Mouse (Mus musculus) spleen, adult 2 months (tissue): Measurements from ENCODE around the gene Hs2st1. TPM values are rescaled to one million over a fixed set of nuclear protein-coding genes. Genes with fewer than 3 reads are reported as not detected.

ENCODE experiments used
- DNase-seq, 2 experiments: peaks; one replicate each; pipeline versions ENCODE4 v3.0.0 to v3.0.0-alpha.2; 2012 to 2021; ENCODE audit warnings: low spot score in 2 of 2, low read depth in 1 of 2
- H3K27ac ChIP-seq: fragments of 200-500 bp; 2 replicates; pipeline ENCODE4 v1.5.1; 2012; ENCODE audit warnings: low read length, inconsistent platforms; ENCODE audit not compliant: insufficient read depth
- H3K27me3 ChIP-seq: fragments of 200-500 bp; 2 replicates; pipeline ENCODE4 v1.6.1; 2012; ENCODE audit warnings: mild to moderate bottlenecking, moderate library complexity, low read length, inconsistent platforms; ENCODE audit not compliant: control insufficient read depth, insufficient read depth
- H3K36me3 ChIP-seq: fragments of 200-500 bp; 2 replicates; pipeline ENCODE4 v1.6.1; 2012; ENCODE audit warnings: mild to moderate bottlenecking, low read length, inconsistent platforms; ENCODE audit not compliant: control insufficient read depth, insufficient read depth
- H3K4me1 ChIP-seq: fragments of 200-500 bp; 2 replicates; pipeline ENCODE4 v1.6.1; 2011; ENCODE audit warnings: inconsistent platforms; ENCODE audit not compliant: control insufficient read depth, insufficient read depth, insufficient read length
- H3K4me3 ChIP-seq: fragments of 200-500 bp; 2 replicates; pipeline ENCODE4 v1.5.1; 2011; ENCODE audit warnings: mild to moderate bottlenecking, inconsistent platforms; ENCODE audit not compliant: insufficient read depth, insufficient read length; ENCODE audit errors: extremely low read depth
- CTCF ChIP-seq: fragments of 200-500 bp; IDR thresholded peaks from 2 replicates; pipeline ENCODE4 v1.5.1; 2011; ENCODE audit warnings: mild to moderate bottlenecking, inconsistent platforms; ENCODE audit not compliant: insufficient read depth, insufficient read length, insufficient replicate concordance; ENCODE audit errors: extremely low read depth
- POLR2A ChIP-seq: fragments of 200-500 bp; IDR thresholded peaks from 2 replicates; pipeline ENCODE4 v1.6.1; 2011; ENCODE audit warnings: low read depth, low read length, inconsistent platforms
- WGBS: fragments of 180-500 bp; shearing (Covaris S2); methylation state at CpG from one replicate; pipeline ENCODE4 v1.1.7; 2018; 5-methylcytosine and 5-hydroxymethylcytosine counted together
- polyA plus RNA-seq: library from polyadenylated mRNA; depleted of rRNA; stranded (reverse); fragments of >200 nt; gene quantifications from 2 replicates; pipeline ENCODE4 v1.2.3, GENCODE M21; 2012

Gene Hs2st1
- polyA plus RNA-seq, 1 experiment, result 1.5 TPM

- H3K27ac ChIP-seq, result peak overlapping the region; percentile 66
- WGBS, result under 1% methylated on average over 47 of the region's 47 CpGs
- no peaks in the 10 kb centered on the region for H3K27me3 ChIP-seq
- H3K4me3 ChIP-seq, result peak overlapping the region; percentile 77
- no peak for TF ChIP-seq CTCF
- TF ChIP-seq POLR2A, result no peak
- peaks cover 9% of the 10 kb centered on the region for H3K4me1 ChIP-seq
- H3K36me3 ChIP-seq, result 0 out of 2 replicates have a peak, but pooled peaks cover 2% of the 10 kb centered on the region
- peak in 1 of 2 experiments; percentile 34 for DNase-seq
Observed at GRCm38 (mm10) chr3:144569401-144569971, 495 bp downstream of the Hs2st1 start.

DNA sequence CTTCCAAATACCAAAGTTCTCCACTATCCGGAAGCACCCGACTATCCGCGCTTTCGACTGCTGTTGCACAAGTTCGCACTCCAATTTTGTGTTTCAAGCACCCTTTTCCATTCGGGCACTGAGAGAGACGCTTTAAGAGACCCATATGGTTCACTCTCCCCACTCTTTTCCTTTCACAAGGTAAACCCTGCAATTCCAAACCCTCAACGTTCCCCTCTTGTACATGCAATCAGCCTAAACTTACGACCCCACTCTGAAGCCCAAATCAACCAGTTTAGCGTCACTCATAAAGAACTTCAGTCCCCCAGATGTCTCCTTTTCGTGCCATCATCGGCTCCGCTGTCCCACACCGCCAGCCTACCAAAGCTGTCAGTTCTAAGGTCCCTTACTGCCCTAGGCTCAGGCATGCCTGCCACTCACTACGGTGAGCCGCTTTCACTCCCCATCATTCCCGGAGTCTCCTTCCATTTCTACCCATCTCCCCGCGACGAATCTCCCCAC lies 1.1 kb downstream of the Hs2st1 start:
- Histone ChIP-seq H3K4me1 (peaks cover 9% of the 10 kb centered on the region), H3K36me3 (0 out of 2 replicates have a peak, but pooled peaks cover under 1% of the 10 kb centered on the region), H3K27ac (no peak overlapping the region), H3K4me3 (peak overlapping the region; percentile 77), H3K27me3 (no peaks in the 10 kb centered on the region)
- DNase-seq, result peak in 1 of 2 experiments; percentile 4
- 2% methylated on average over 21 of the region's 21 CpGs for WGBS
- no peak for TF ChIP-seq POLR2A
- no peak for TF ChIP-seq CTCF

DNA sequence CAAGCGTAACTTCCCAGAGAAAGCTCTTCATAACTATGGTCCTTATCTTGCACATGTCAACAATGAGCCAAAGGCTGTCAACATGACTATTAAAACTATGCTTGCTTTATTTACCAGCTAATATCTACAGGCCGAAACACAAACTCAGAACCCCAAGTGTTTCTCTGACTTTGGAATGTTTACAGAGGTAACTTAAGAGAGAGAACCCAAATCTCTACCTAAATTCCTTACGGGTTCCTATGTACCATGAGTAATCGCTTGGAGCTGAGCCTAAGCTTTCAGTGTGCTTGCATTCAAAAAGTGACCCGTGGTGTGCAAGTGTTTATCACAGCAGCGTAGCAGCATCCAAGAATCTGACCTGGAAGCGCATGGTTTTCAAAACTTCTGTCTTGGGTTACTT lies 4.8 kb downstream of the Hs2st1 start:
- Histone ChIP-seq H3K27me3 (no peaks in the 10 kb centered on the region), H3K4me3 (no peak overlapping the region), H3K36me3 (no peaks in the 10 kb centered on the region), H3K27ac (no peak overlapping the region), H3K4me1 (no peaks in the 10 kb centered on the region)
- DNase-seq, result no peak
- TF ChIP-seq POLR2A, result no peak
- no peak for TF ChIP-seq CTCF
- WGBS, result 93% methylated on average over 7 of the region's 7 CpGs

- Histone ChIP-seq H3K4me1 (no peaks in the 10 kb centered on the region), H3K27me3 (no peaks in the 10 kb centered on the region), H3K27ac (no peak overlapping the region), H3K4me3 (no peak overlapping the region), H3K36me3 (no peaks in the 10 kb centered on the region)
- WGBS, result 94% methylated on average over 7 of the region's 7 CpGs
- TF ChIP-seq CTCF (no peak), POLR2A (no peak)
- DNase-seq, result no peak
Observed at GRCm38 (mm10) chr3:144563916-144564315, 6.1 kb downstream of the Hs2st1 start.

GRCm38 (mm10) chr3:144561511-144562250 lies 8.3 kb downstream of the Hs2st1 start:
- WGBS, result 38% methylated on average over 22 of the region's 22 CpGs
- Histone ChIP-seq H3K4me1 (no peaks in the 10 kb centered on the region; the same call in 1 of the 2 replicates), H3K27me3 (no peaks in the 10 kb centered on the region), H3K27ac (no peak overlapping the region), H3K36me3 (no peaks in the 10 kb centered on the region), H3K4me3 (peak overlapping the region; percentile 32; the same call in 1 of the 2 replicates)
- TF ChIP-seq CTCF, result no peak
- TF ChIP-seq POLR2A, result no peak
- DNase-seq, result peak in 1 of 2 experiments; percentile 16

DNA sequence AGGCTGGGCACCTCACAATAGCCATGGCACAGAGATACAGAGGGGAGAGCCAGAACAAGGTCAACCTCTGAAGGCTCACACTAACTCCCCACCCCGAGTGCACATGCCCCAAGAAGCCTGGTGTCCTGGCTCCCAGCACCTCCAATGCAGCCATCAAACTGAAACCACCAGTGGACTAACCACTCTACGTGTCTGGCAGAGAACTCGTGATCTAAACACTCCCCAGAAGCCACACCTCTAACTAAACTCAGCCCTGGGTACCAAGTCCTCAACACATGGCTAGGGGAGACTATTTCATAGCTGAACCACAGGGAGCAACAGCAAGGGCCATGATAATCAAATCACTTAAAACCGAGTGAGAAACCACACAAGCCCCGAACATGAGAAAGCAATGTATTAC lies 11.7 kb downstream of the Hs2st1 start:
- 63% methylated on average over 5 of the region's 5 CpGs for WGBS
- no peak for DNase-seq
- no peak for TF ChIP-seq CTCF
- TF ChIP-seq POLR2A, result no peak
- Histone ChIP-seq H3K4me3 (no peak overlapping the region), H3K27ac (no peak overlapping the region), H3K4me1 (no peaks in the 10 kb centered on the region; the same call in 1 of the 2 replicates), H3K36me3 (no peaks in the 10 kb centered on the region), H3K27me3 (no peaks in the 10 kb centered on the region)

GRCm38 (mm10) chr3:144556625-144557324 lies 13.2 kb downstream of the Hs2st1 start:
- H3K4me1 ChIP-seq, result no peaks in the 10 kb centered on the region; the same call in 1 of the 2 replicates

More at GRCm38 (mm10) chr3:144556625-144557324, 13.2 kb downstream of the Hs2st1 start:
- DNase-seq, result no peak
- no peak for TF ChIP-seq CTCF
- TF ChIP-seq POLR2A, result no peak
- Histone ChIP-seq H3K27me3 (no peaks in the 10 kb centered on the region), H3K4me3 (no peak overlapping the region), H3K36me3 (no peaks in the 10 kb centered on the region), H3K27ac (no peak overlapping the region)
- 77% methylated on average over 16 of the region's 16 CpGs for WGBS
